Mouse (Mus musculus) kidney, postnatal 0 days (tissue): ENCODE data around the gene Prok2. TPM values are rescaled to one million over a fixed set of nuclear protein-coding genes. Genes with fewer than 3 reads are reported as not detected.

ENCODE experiments used
- ATAC-seq: fragments of 200-750 bp; cut with Nextera tagmentation; replicated peaks from 2 replicates; pipeline ENCODE4 v1.8.0; 2017; ENCODE audit warnings: low read depth, moderate number of reproducible peaks, moderate TSS enrichment, moderate library complexity; ENCODE audit not compliant: low FRiP score
- DNase-seq: peaks from one replicate; pipeline ENCODE4 v3.0.0-alpha.2; 2016; ENCODE audit warnings: low spot score
- H3K27ac ChIP-seq: fragments of 300-500 bp; sonication (generic); 2 replicates; pipeline ENCODE4 v1.5.1; 2014; ENCODE audit warnings: mild to moderate bottlenecking
- H3K27me3 ChIP-seq: fragments of 300-500 bp; sonication (generic); 2 replicates; pipeline ENCODE4 v1.6.1; 2014; ENCODE audit warnings: low read length, mixed read lengths; ENCODE audit not compliant: insufficient read depth
- H3K36me3 ChIP-seq: fragments of 300-500 bp; sonication (generic); 2 replicates; pipeline ENCODE4 v1.6.1; 2014; ENCODE audit warnings: low read length, mixed read lengths; ENCODE audit not compliant: insufficient read depth
- H3K4me1 ChIP-seq: fragments of 300-500 bp; sonication (generic); replicated peaks from 2 replicates; pipeline ENCODE4 v1.6.1; 2014; ENCODE audit warnings: antibody characterized with exemption, low read length, mixed read lengths; ENCODE audit not compliant: insufficient read depth
- H3K4me2 ChIP-seq: fragments of 300-500 bp; sonication (generic); 2 replicates; pipeline ENCODE4 v1.6.1; 2014; ENCODE audit warnings: mild to moderate bottlenecking, low read length, moderate library complexity, mixed read lengths
- H3K4me3 ChIP-seq: fragments of 300-500 bp; sonication (generic); replicated peaks from 2 replicates; pipeline ENCODE4 v1.5.1; 2014; ENCODE audit warnings: low read depth, low read length
- H3K9ac ChIP-seq: fragments of 300-500 bp; sonication (generic); 2 replicates; pipeline ENCODE4 v1.6.1; 2014; ENCODE audit warnings: low read depth, low read length
- H3K9me3 ChIP-seq: fragments of 300-500 bp; sonication (generic); replicated peaks from 2 replicates; pipeline ENCODE4 v1.6.1; 2016; ENCODE audit warnings: low read length, inconsistent platforms, mixed read lengths
- CTCF ChIP-seq: IDR thresholded peaks from 2 replicates; pipeline ENCODE4 v1.5.1; 2016; ENCODE audit warnings: antibody characterized with exemption, low read depth, mild to moderate bottlenecking, moderate library complexity
- WGBS: fragments of 180-500 bp; shearing (Covaris S2); extraction: QIAGEN DNeasy Blood & Tissue Kit; methylation state at CpG from one replicate; pipeline ENCODE4 v1.1.7; 2014; 5-methylcytosine and 5-hydroxymethylcytosine counted together
- polyA plus RNA-seq: library from polyadenylated mRNA; unstranded; fragments of >200 nt; fragmentation: Nextera tagmentation; extraction: Ambion mirVana; gene quantifications from 2 replicates; pipeline ENCODE4 v1.2.1, GENCODE M21; 2015

The Prok2 gene
- polyA plus RNA-seq, 1 experiment from 2014 or later = 0.13 TPM

GRCm38 (mm10) chr6:99711576-99712101 is 14.6 kb downstream of the Prok2 start:
- H3K27me3 ChIP-seq = no peaks in the 10 kb centered on the region; the same call in 1 of the 2 replicates
- no peaks in the 10 kb centered on the region for H3K4me1 ChIP-seq
- no peak for ATAC-seq
- 61% methylated on average over 11 of the region's 11 CpGs for WGBS
- no peak overlapping the region for H3K4me2 ChIP-seq
- H3K36me3 ChIP-seq = no peaks in the 10 kb centered on the region
- H3K27ac ChIP-seq = no peak overlapping the region
- no peak for TF ChIP-seq CTCF
- no peaks in the 10 kb centered on the region for H3K9me3 ChIP-seq
- H3K9ac ChIP-seq = no peak overlapping the region
- DNase-seq = no peak
- no peak overlapping the region for H3K4me3 ChIP-seq

- 28% methylated on average over 3 of the region's 3 CpGs for WGBS
- DNase-seq (peak; percentile 61), ATAC-seq (no peak)
- no peaks in the 10 kb centered on the region for H3K27me3 ChIP-seq
- H3K9me3 ChIP-seq = no peaks in the 10 kb centered on the region
- no peak overlapping the region for H3K9ac ChIP-seq
- 0 out of 2 replicates have a peak overlapping the region, but pooled peaks have one; percentile 8 for H3K4me2 ChIP-seq
- peak; percentile 12; the same call in 1 of the 2 replicates for TF ChIP-seq CTCF
- H3K4me1 ChIP-seq = peaks cover 9% of the 10 kb centered on the region; the same call in 1 of the 2 replicates
- H3K4me3 ChIP-seq = no peak overlapping the region
- no peak overlapping the region for H3K27ac ChIP-seq
- no peaks in the 10 kb centered on the region for H3K36me3 ChIP-seq
Measured at GRCm38 (mm10) chr6:99700484-99700883, 25.7 kb downstream of the Prok2 start.

DNA sequence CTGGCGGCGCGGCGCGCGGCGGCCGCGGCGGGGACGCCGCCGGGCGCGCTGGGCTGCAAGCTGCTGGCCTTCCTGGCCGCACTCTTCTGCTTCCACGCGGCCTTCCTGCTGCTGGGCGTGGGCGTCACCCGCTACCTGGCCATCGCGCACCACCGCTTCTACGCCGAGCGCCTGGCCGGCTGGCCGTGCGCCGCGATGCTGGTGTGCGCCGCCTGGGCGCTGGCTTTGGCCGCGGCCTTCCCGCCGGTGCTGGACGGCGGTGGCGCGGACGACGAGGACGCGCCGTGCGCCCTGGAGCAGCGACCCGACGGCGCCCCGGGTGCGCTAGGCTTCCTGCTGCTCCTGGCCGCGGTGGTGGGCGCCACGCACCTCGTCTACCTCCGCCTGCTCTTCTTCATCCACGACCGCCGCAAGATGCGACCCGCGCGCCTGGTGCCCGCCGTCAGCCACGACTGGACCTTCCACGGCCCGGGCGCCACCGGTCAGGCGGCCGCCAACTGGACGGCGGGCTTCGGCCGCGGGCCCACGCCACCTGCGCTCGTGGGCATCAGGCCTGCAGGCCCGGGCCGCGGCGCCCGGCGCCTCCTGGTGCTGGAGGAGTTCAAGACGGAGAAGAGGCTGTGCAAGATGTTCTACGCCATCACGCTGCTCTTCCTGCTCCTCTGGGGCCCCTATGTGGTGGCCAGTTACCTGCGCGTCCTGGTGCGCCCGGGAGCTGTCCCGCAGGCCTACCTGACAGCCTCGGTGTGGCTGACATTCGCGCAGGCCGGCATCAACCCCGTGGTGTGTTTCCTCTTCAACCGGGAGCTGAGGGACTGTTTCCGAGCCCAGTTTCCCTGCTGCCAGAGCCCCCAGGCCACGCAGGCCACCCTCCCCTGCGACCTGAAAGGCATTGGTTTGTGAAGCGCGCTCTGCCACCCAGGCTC is 33.0 kb downstream of the Prok2 start:
- Histone ChIP-seq H3K27me3 (peaks cover 30% of the 10 kb centered on the region), H3K4me1 (no peaks in the 10 kb centered on the region), H3K9me3 (no peaks in the 10 kb centered on the region), H3K9ac (peak overlapping the region; percentile 79), H3K4me2 (peak overlapping the region; percentile 98), H3K4me3 (peak overlapping the region; percentile 82), H3K27ac (0 out of 2 replicates have a peak overlapping the region, but pooled peaks have one; percentile 13), H3K36me3 (no peaks in the 10 kb centered on the region)
- ATAC-seq (no peak; the same call in none of the 2 replicates), DNase-seq (no peak)
- WGBS = 2% methylated on average over 107 of the region's 110 CpGs
- no peak for TF ChIP-seq CTCF

- under 1% methylated on average over 96 of the region's 112 CpGs for WGBS
- peak; percentile 69 for ATAC-seq
- Histone ChIP-seq H3K27ac (0 out of 2 replicates have a peak within 1 kb of the TSS, but pooled peaks have one; percentile 13), H3K36me3 (no peaks in the 10 kb centered on the region), H3K27me3 (peaks cover 30% of the 10 kb centered on the region), H3K9me3 (no peaks in the 10 kb centered on the region), H3K4me1 (no peaks in the 10 kb centered on the region), H3K9ac (peak within 1 kb of the TSS; percentile 79), H3K4me2 (peak within 1 kb of the TSS; percentile 98), H3K4me3 (peak within 1 kb of the TSS; percentile 82)
- TF ChIP-seq CTCF = no peak
- DNase-seq = peak; percentile 48
Measured at GRCm38 (mm10) chr6:99692206-99692915, 33.8 kb downstream of the Prok2 start, which contains the start of gene Gpr27. Gpr27 (plus strand) TSS chr6:99692679.

DNA sequence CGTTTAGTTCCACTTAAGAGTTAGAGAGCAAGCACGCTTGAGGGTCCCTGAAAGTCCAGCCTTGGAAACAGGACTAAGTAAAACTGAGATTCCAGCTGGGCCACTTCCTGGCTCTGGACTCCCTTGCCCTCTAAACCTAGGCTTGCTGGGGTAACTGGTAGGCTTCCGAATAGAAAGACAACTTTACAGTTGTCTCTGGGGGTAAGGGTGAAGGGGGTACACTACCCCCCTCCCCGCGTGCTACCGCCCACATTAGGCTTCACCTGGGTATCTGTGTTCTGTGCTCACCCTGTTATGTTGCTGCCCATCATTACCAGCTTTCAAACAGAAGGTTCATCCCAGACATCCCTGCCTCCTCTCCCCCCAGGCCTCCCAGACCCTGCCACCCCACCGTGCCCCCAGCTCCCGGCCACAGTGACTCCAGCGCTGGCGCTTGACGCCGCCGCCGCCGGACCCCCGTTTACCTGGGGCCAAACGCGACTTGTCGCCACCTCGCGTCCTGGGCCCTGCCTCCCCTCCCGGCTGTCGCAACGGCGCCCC is 34.5 kb downstream of the Prok2 start:
- peak overlapping the region; percentile 79 for H3K9ac ChIP-seq
- peak overlapping the region; percentile 98 for H3K4me2 ChIP-seq
- ATAC-seq = peak; percentile 2; the same call in 1 of the 2 replicates
- 8% methylated on average over 25 of the region's 25 CpGs for WGBS
- peak overlapping the region; percentile 82 for H3K4me3 ChIP-seq
- no peak for DNase-seq
- H3K36me3 ChIP-seq = no peaks in the 10 kb centered on the region
- H3K27me3 ChIP-seq = peaks cover 30% of the 10 kb centered on the region
- no peak for TF ChIP-seq CTCF
- H3K4me1 ChIP-seq = no peaks in the 10 kb centered on the region
- no peak overlapping the region for H3K27ac ChIP-seq
- no peaks in the 10 kb centered on the region for H3K9me3 ChIP-seq
